Mouse (Mus musculus): ENCODE measurements around the gene Pced1b. TPM values are rescaled to one million over a fixed set of nuclear protein-coding genes. Genes with fewer than 3 reads are reported as not detected.
"Not testable (repeated sequence)": the region's sequence is repeated elsewhere in the genome, so short reads cannot be mapped to it uniquely, and the experiment has no call there.

Gene Pced1b
- polyA plus RNA-seq, 1 experiment from 2014 or later: 2.9 TPM

- H3K4me3 ChIP-seq: no peak overlapping the region
- H3K4me2 ChIP-seq (replicated peaks): no peak overlapping the region
- no peaks in the 10 kb centered on the region for H3K27me3 ChIP-seq
- no peak for ATAC-seq (ENCODE audit: insufficient number of reproducible peaks, insufficient read depth, low FRiP score, low TSS enrichment)
- WGBS: 76% methylated on average over 24 of the region's 24 CpGs
- no peaks in the 10 kb centered on the region for H3K4me1 ChIP-seq
- no peak overlapping the region for H3K27ac ChIP-seq
- no peak overlapping the region for H3K9ac ChIP-seq
- H3K9me3 ChIP-seq: no peaks in the 10 kb centered on the region
- no peaks in the 10 kb centered on the region for H3K36me3 ChIP-seq
Observed at GRCm38 (mm10) chr15:97348566-97349315, 101.8 kb downstream of the Pced1b start.

GRCm38 (mm10) chr15:97350528-97350927 is 103.6 kb downstream of the Pced1b start:
- no peak overlapping the region for H3K27ac ChIP-seq
- ATAC-seq (ENCODE audit: insufficient number of reproducible peaks, insufficient read depth, low FRiP score, low TSS enrichment): no peak
- H3K4me3 ChIP-seq: no peak overlapping the region
- 76% methylated on average over 4 of the region's 4 CpGs for WGBS
- H3K4me2 ChIP-seq (replicated peaks): no peak overlapping the region
- no peaks in the 10 kb centered on the region for H3K27me3 ChIP-seq
- H3K9ac ChIP-seq: no peak overlapping the region
- H3K9me3 ChIP-seq: no peaks in the 10 kb centered on the region
- H3K36me3 ChIP-seq: no peaks in the 10 kb centered on the region
- H3K4me1 ChIP-seq: no peaks in the 10 kb centered on the region

GRCm38 (mm10) chr15:97351016-97351415 is 104.1 kb downstream of the Pced1b start:
- WGBS: 74% methylated on average over 8 of the region's 8 CpGs
- no peaks in the 10 kb centered on the region for H3K36me3 ChIP-seq

GRCm38 (mm10) chr15:97351681-97352080 is 104.8 kb downstream of the Pced1b start:
- H3K4me2 ChIP-seq (replicated peaks): no peak overlapping the region
- no peaks in the 10 kb centered on the region for H3K4me1 ChIP-seq
- no peak overlapping the region for H3K27ac ChIP-seq
- WGBS: 92% methylated on average over 5 of the region's 5 CpGs
- H3K36me3 ChIP-seq: no peaks in the 10 kb centered on the region
- H3K9ac ChIP-seq: no peak overlapping the region
- no peaks in the 10 kb centered on the region for H3K27me3 ChIP-seq
- no peak overlapping the region for H3K4me3 ChIP-seq
- no peaks in the 10 kb centered on the region for H3K9me3 ChIP-seq
- no peak for ATAC-seq (ENCODE audit: insufficient number of reproducible peaks, insufficient read depth, low FRiP score, low TSS enrichment)

More at GRCm38 (mm10) chr15:97351016-97351415, 104.1 kb downstream of the Pced1b start:
- no peaks in the 10 kb centered on the region for H3K9me3 ChIP-seq
- no peak overlapping the region for H3K27ac ChIP-seq
- no peak overlapping the region for H3K9ac ChIP-seq
- no peak overlapping the region for H3K4me2 ChIP-seq (replicated peaks)
- no peaks in the 10 kb centered on the region for H3K27me3 ChIP-seq
- H3K4me3 ChIP-seq: no peak overlapping the region
- no peak for ATAC-seq (ENCODE audit: insufficient number of reproducible peaks, insufficient read depth, low FRiP score, low TSS enrichment)
- no peaks in the 10 kb centered on the region for H3K4me1 ChIP-seq

- WGBS: 84% methylated on average over 9 of the region's 9 CpGs
- Histone ChIP-seq H3K9me3 (no peaks in the 10 kb centered on the region), H3K9ac (no peak overlapping the region), H3K4me1 (no peaks in the 10 kb centered on the region), H3K36me3 (no peaks in the 10 kb centered on the region), H3K27ac (no peak overlapping the region), H3K4me2 (replicated peaks) (no peak overlapping the region), H3K4me3 (no peak overlapping the region), H3K27me3 (no peaks in the 10 kb centered on the region)
- no peak for ATAC-seq (ENCODE audit: insufficient number of reproducible peaks, insufficient read depth, low FRiP score, low TSS enrichment)
Observed at GRCm38 (mm10) chr15:97355676-97356303, 108.9 kb downstream of the Pced1b start.

- 94% methylated on average over 1 of the region's 1 CpGs for WGBS
- H3K36me3 ChIP-seq: no peaks in the 10 kb centered on the region
- no peak overlapping the region for H3K9ac ChIP-seq
- H3K27ac ChIP-seq: no peak overlapping the region
- 0 out of 2 replicates have a peak, but pooled peaks cover 6% of the 10 kb centered on the region for H3K4me1 ChIP-seq
- no peak for ATAC-seq (ENCODE audit: insufficient number of reproducible peaks, insufficient read depth, low FRiP score, low TSS enrichment)
- no peak overlapping the region for H3K4me3 ChIP-seq
- no peaks in the 10 kb centered on the region for H3K9me3 ChIP-seq
- H3K4me2 ChIP-seq (replicated peaks): no peak overlapping the region
- H3K27me3 ChIP-seq: no peaks in the 10 kb centered on the region
Observed at GRCm38 (mm10) chr15:97357016-97357415, 110.1 kb downstream of the Pced1b start.

- Histone ChIP-seq H3K36me3 (no peaks in the 10 kb centered on the region), H3K27me3 (no peaks in the 10 kb centered on the region), H3K4me3 (no peak overlapping the region), H3K9ac (no peak overlapping the region), H3K27ac (no peak overlapping the region), H3K4me1 (0 out of 2 replicates have a peak, but pooled peaks cover 6% of the 10 kb centered on the region), H3K4me2 (replicated peaks) (no peak overlapping the region), H3K9me3 (no peaks in the 10 kb centered on the region)
- no peak for ATAC-seq (ENCODE audit: insufficient number of reproducible peaks, insufficient read depth, low FRiP score, low TSS enrichment)
- 75% methylated on average over 23 of the region's 23 CpGs for WGBS
Observed at GRCm38 (mm10) chr15:97360842-97361770, 114.2 kb downstream of the Pced1b start.

- no peak overlapping the region for H3K4me2 ChIP-seq (replicated peaks)
- ATAC-seq (ENCODE audit: insufficient number of reproducible peaks, insufficient read depth, low FRiP score, low TSS enrichment): no peak
- H3K27me3 ChIP-seq: no peaks in the 10 kb centered on the region
- H3K36me3 ChIP-seq: no peaks in the 10 kb centered on the region
- H3K4me3 ChIP-seq: no peak overlapping the region
- no peaks in the 10 kb centered on the region for H3K9me3 ChIP-seq
- H3K27ac ChIP-seq: no peak overlapping the region
- 58% methylated on average over 8 of the region's 8 CpGs for WGBS
- H3K9ac ChIP-seq: no peak overlapping the region
- 0 out of 2 replicates have a peak, but pooled peaks cover 6% of the 10 kb centered on the region for H3K4me1 ChIP-seq
Observed at GRCm38 (mm10) chr15:97361771-97362171, 114.9 kb downstream of the Pced1b start.

- not testable (repeated sequence) for H3K36me3 ChIP-seq; H3K4me2 ChIP-seq (replicated peaks); H3K9ac ChIP-seq; H3K4me3 ChIP-seq; H3K4me1 ChIP-seq; H3K27me3 ChIP-seq; H3K27ac ChIP-seq; H3K9me3 ChIP-seq; ATAC-seq (ENCODE audit: insufficient number of reproducible peaks, insufficient read depth, low FRiP score, low TSS enrichment)
- WGBS: 92% methylated on average over 3 of the region's 3 CpGs
Observed at GRCm38 (mm10) chr15:97364271-97364670, 117.4 kb downstream of the Pced1b start.

- ATAC-seq (ENCODE audit: insufficient number of reproducible peaks, insufficient read depth, low FRiP score, low TSS enrichment): no peak
- Histone ChIP-seq H3K4me3 (no peak overlapping the region), H3K4me1 (0 out of 2 replicates have a peak, but pooled peaks cover 6% of the 10 kb centered on the region), H3K9me3 (no peaks in the 10 kb centered on the region), H3K4me2 (replicated peaks) (no peak overlapping the region), H3K36me3 (no peaks in the 10 kb centered on the region), H3K9ac (no peak overlapping the region), H3K27me3 (no peaks in the 10 kb centered on the region), H3K27ac (no peak overlapping the region)
- 92% methylated on average over 8 of the region's 8 CpGs for whole genome bisulfite sequencing
Observed at GRCm38 (mm10) chr15:97364968-97365367, 118.1 kb downstream of the Pced1b start.

- ATAC-seq (ENCODE audit: insufficient number of reproducible peaks, insufficient read depth, low FRiP score, low TSS enrichment): no peak
- WGBS: 84% methylated on average over 9 of the region's 9 CpGs
- H3K27me3 ChIP-seq: no peaks in the 10 kb centered on the region
- H3K4me1 ChIP-seq: peaks cover 6% of the 10 kb centered on the region; the same call in 1 of the 2 replicates
- no peak overlapping the region for H3K4me3 ChIP-seq
- H3K4me2 ChIP-seq (replicated peaks): no peak overlapping the region
- no peaks in the 10 kb centered on the region for H3K36me3 ChIP-seq
- H3K9me3 ChIP-seq: no peaks in the 10 kb centered on the region
- H3K9ac ChIP-seq: no peak overlapping the region
- no peak overlapping the region for H3K27ac ChIP-seq
Observed at GRCm38 (mm10) chr15:97368035-97368608, 121.2 kb downstream of the Pced1b start.

Measured in embryonic facial prominence, embryonic 12.5 days (tissue).